Mouse (Mus musculus) MEL (cell line): ENCODE measurements around the gene Rsph6a. TPM values are rescaled to one million over a fixed set of nuclear protein-coding genes. Genes with fewer than 3 reads are reported as not detected.

ENCODE experiments used
- DNase-seq: peaks from one replicate; pipeline ENCODE4 v3.0.0; 2011; ENCODE audit warnings: low read depth, low spot score
- H3K27ac ChIP-seq: 2 replicates; pipeline ENCODE4 v1.5.1; 2012; ENCODE audit warnings: low read depth, mild to moderate bottlenecking, control low read depth, low read length, moderate library complexity; ENCODE audit not compliant: control insufficient read depth
- H3K27me3 ChIP-seq, 2 experiments: fragments of 150-350 bp in 1 of 2; sonication (generic) in 1 of 2; 2 replicates each; pipeline ENCODE4 v1.6.1; 2012; ENCODE audit warnings: low read length in 2 of 2, mild to moderate bottlenecking in 2 of 2, improper control_type of control experiment in 1 of 2, moderate library complexity in 1 of 2; ENCODE audit not compliant: insufficient read depth in 2 of 2, control insufficient read depth in 1 of 2
- H3K36me3 ChIP-seq, 2 experiments: 2 replicates each; pipeline ENCODE4 v1.6.1; 2012 to 2014; ENCODE audit warnings: low read length in 2 of 2, improper control_type of control experiment in 1 of 2, inconsistent platforms in 1 of 2, mild to moderate bottlenecking in 1 of 2; ENCODE audit not compliant: insufficient read depth in 2 of 2, control insufficient read depth in 1 of 2
- H3K4me1 ChIP-seq, 2 experiments: fragments of 150-350 bp in 1 of 2; sonication (generic) in 1 of 2; 2 replicates each; pipeline ENCODE4 v1.6.1; 2012; ENCODE audit warnings: low read length in 2 of 2, improper control_type of control experiment in 1 of 2, mild to moderate bottlenecking in 1 of 2; ENCODE audit not compliant: insufficient read depth in 2 of 2, control insufficient read depth in 1 of 2
- H3K4me3 ChIP-seq, 2 experiments: fragments of 150-350 bp in 1 of 2; sonication (generic) in 1 of 2; 2 replicates each; pipeline ENCODE4 v1.5.1; 2012; ENCODE audit warnings: low read depth in 2 of 2, low read length in 2 of 2, mild to moderate bottlenecking in 2 of 2, moderate library complexity in 2 of 2, control low read depth in 1 of 2, improper control_type of control experiment in 1 of 2; ENCODE audit not compliant: control insufficient read depth in 1 of 2, insufficient read depth in 1 of 2
- H3K79me2 ChIP-seq: 2 replicates; pipeline ENCODE4 v1.6.1; 2012; ENCODE audit warnings: mild to moderate bottlenecking, low read length, moderate library complexity; ENCODE audit not compliant: control insufficient read depth, poor library complexity, insufficient read depth
- H3K9ac ChIP-seq: 2 replicates; pipeline ENCODE4 v1.6.1; 2012; ENCODE audit warnings: low read depth, mild to moderate bottlenecking, control low read depth, low read length, moderate library complexity; ENCODE audit not compliant: control insufficient read depth, poor library complexity, severe bottlenecking
- H3K9me3 ChIP-seq: fragments of 150-350 bp; sonication (generic); replicated peaks from 2 replicates; pipeline ENCODE4 v1.6.1; 2012; ENCODE audit warnings: mild to moderate bottlenecking, low read length, improper control_type of control experiment, moderate library complexity; ENCODE audit not compliant: insufficient read depth
- CHD1 ChIP-seq: IDR thresholded peaks from 2 replicates; pipeline ENCODE4 v1.6.1; 2012; ENCODE audit warnings: low read depth, mild to moderate bottlenecking, inconsistent platforms, low read length, improper control_type of control experiment
- CHD2 ChIP-seq: IDR thresholded peaks from 2 replicates; pipeline ENCODE4 v1.6.1; 2011; ENCODE audit warnings: low read length, improper control_type of control experiment
- CTCF ChIP-seq, 3 experiments: IDR thresholded peaks in 2 of 3; conservative IDR thresholded peaks in 1 of 3; 2 replicates each; pipeline ENCODE4 v1.5.1; 2011 to 2012; ENCODE audit warnings: low read length in 3 of 3, low read depth in 2 of 3, mild to moderate bottlenecking in 2 of 3, improper control_type of control experiment in 1 of 3, inconsistent platforms in 1 of 3, mixed read lengths in 1 of 3, moderate library complexity in 1 of 3; ENCODE audit not compliant: control insufficient read depth in 1 of 3, insufficient read depth in 1 of 3, poor library complexity in 1 of 3, severe bottlenecking in 1 of 3
- ETS1 ChIP-seq: IDR thresholded peaks from 2 replicates; pipeline ENCODE4 v1.6.1; 2012; ENCODE audit warnings: low read depth, mild to moderate bottlenecking, inconsistent platforms, low read length, improper control_type of control experiment, moderate library complexity
- GABPA ChIP-seq: IDR thresholded peaks from 2 replicates; pipeline ENCODE4 v1.6.1; 2012; ENCODE audit warnings: low read depth, mild to moderate bottlenecking, inconsistent platforms, low read length, improper control_type of control experiment, moderate library complexity
- HCFC1 ChIP-seq: IDR thresholded peaks from 2 replicates; pipeline ENCODE4 v1.6.1; 2012; ENCODE audit warnings: low read depth, mild to moderate bottlenecking, inconsistent platforms, low read length, improper control_type of control experiment, moderate library complexity
- KAT2A ChIP-seq: conservative IDR thresholded peaks from 2 replicates; pipeline ENCODE4 v1.6.1; 2012; ENCODE audit warnings: low read depth, low read length, improper control_type of control experiment, inconsistent platforms
- MAFK ChIP-seq: IDR thresholded peaks from 2 replicates; pipeline ENCODE4 v1.6.1; 2011; ENCODE audit warnings: low read depth, mild to moderate bottlenecking, low read length, improper control_type of control experiment, borderline replicate concordance
- MEF2A ChIP-seq: IDR thresholded peaks from 2 replicates; pipeline ENCODE4 v1.6.1; 2014; ENCODE audit warnings: low read depth, mild to moderate bottlenecking, inconsistent platforms, low read length, improper control_type of control experiment; ENCODE audit not compliant: poor library complexity, insufficient replicate concordance, severe bottlenecking; ENCODE audit errors: extremely low read depth
- MYB ChIP-seq: IDR thresholded peaks from 2 replicates; pipeline ENCODE4 v1.6.1; 2011; ENCODE audit warnings: mild to moderate bottlenecking, low read depth, low read length, improper control_type of control experiment
- MYC ChIP-seq: IDR thresholded peaks from 2 replicates; pipeline ENCODE4 v1.6.1; 2011; ENCODE audit warnings: low read depth, mild to moderate bottlenecking, low read length, improper control_type of control experiment, moderate library complexity
- NRF1 ChIP-seq: IDR thresholded peaks from 2 replicates; pipeline ENCODE4 v1.6.1; 2014; ENCODE audit warnings: low read depth, mild to moderate bottlenecking, inconsistent platforms, low read length, improper control_type of control experiment, moderate library complexity; ENCODE audit not compliant: poor library complexity, insufficient read depth, severe bottlenecking
- POLR2AphosphoS2 ChIP-seq: IDR thresholded peaks from 2 replicates; pipeline ENCODE4 v1.6.1; 2011; ENCODE audit warnings: low read length, improper control_type of control experiment
- POLR2AphosphoS5 ChIP-seq: IDR thresholded peaks from 2 replicates; pipeline ENCODE4 v1.6.1; 2012; ENCODE audit warnings: low read depth, borderline replicate concordance, mild to moderate bottlenecking, inconsistent platforms, low read length, moderate library complexity, mixed read lengths
- RCOR1 ChIP-seq: IDR thresholded peaks from 2 replicates; pipeline ENCODE4 v1.6.1; 2012; ENCODE audit warnings: low read depth, mild to moderate bottlenecking, inconsistent platforms, low read length, improper control_type of control experiment
- SMC3 ChIP-seq: IDR thresholded peaks from 2 replicates; pipeline ENCODE4 v1.6.1; 2011; ENCODE audit warnings: low read depth, low read length, improper control_type of control experiment
- TAL1 ChIP-seq: IDR thresholded peaks from 2 replicates; pipeline ENCODE4 v1.6.1; 2012; ENCODE audit warnings: mild to moderate bottlenecking, inconsistent platforms, low read length, moderate library complexity, mixed read lengths
- TBP ChIP-seq: IDR thresholded peaks from 2 replicates; pipeline ENCODE4 v1.8.0; 2011; ENCODE audit warnings: low read depth, low read length, improper control_type of control experiment
- TCF12 ChIP-seq: IDR thresholded peaks from 2 replicates; pipeline ENCODE4 v1.6.1; 2014; ENCODE audit warnings: low read depth, mild to moderate bottlenecking, inconsistent platforms, low read length, improper control_type of control experiment, moderate library complexity
- ZC3H11A ChIP-seq: IDR thresholded peaks from 2 replicates; pipeline ENCODE4 v1.6.1; 2012; ENCODE audit warnings: low read depth, mild to moderate bottlenecking, inconsistent platforms, low read length, improper control_type of control experiment
- ZKSCAN1 ChIP-seq: IDR thresholded peaks from 2 replicates; pipeline ENCODE4 v1.6.1; 2012; ENCODE audit warnings: low read depth, mild to moderate bottlenecking, inconsistent platforms, low read length, improper control_type of control experiment, moderate library complexity
- ZNF384 ChIP-seq: IDR thresholded peaks from 2 replicates; pipeline ENCODE4 v1.6.1; 2012; ENCODE audit warnings: low read depth, mild to moderate bottlenecking, inconsistent platforms, low read length, improper control_type of control experiment
- polyA plus RNA-seq, 2 experiments: library from polyadenylated mRNA; stranded (reverse) in 1 of 2; unstranded in 1 of 2; fragments of >175 nt in 1 of 2; fragments of >200 nt in 1 of 2; gene quantifications; 2 replicates each; pipeline versions ENCODE4 v1.2.1 to v1.2.4; 2012; ENCODE audit warnings: low replicate concordance in 2 of 2, low read depth in 1 of 2; ENCODE audit not compliant: insufficient read length in 2 of 2, insufficient read depth in 1 of 2, missing spikeins in 1 of 2
- total RNA-seq: library from RNA; depleted of rRNA; stranded (reverse); fragments of 300-350 nt; gene quantifications from 2 replicates; pipeline ENCODE4 v1.2.3, GENCODE M21; 2012

The Rsph6a gene
- total and polyA plus RNA-seq, 3 experiments = 0.04 to 0.23 TPM; not detected in 1

- H3K4me1 ChIP-seq = no peaks in the 10 kb centered on the region
- peaks cover 1 to 2% of the 10 kb centered on the region in 2 experiments; a peak in 3 of 4 replicates for H3K27me3 ChIP-seq
- H3K9me3 ChIP-seq = no peaks in the 10 kb centered on the region
- DNase-seq = no peak
- H3K36me3 ChIP-seq = no peaks in the 10 kb centered on the region
- H3K79me2 ChIP-seq = no peaks in the 10 kb centered on the region
- H3K4me3 ChIP-seq = no peak overlapping the region
- no peak overlapping the region for H3K27ac ChIP-seq
- no peak for TF ChIP-seq SMC3
- TF ChIP-seq MYB = no peak
- no peak for TF ChIP-seq KAT2A
- TF ChIP-seq ETS1 = no peak
- no peak for TF ChIP-seq GABPA
- no peak for TF ChIP-seq POLR2AphosphoS2
- TF ChIP-seq CHD1 = no peak
- TF ChIP-seq ZNF384 = no peak
- TF ChIP-seq POLR2AphosphoS5 = no peak
- TF ChIP-seq CTCF (IDR thresholded peaks at IDR 0.05 in 2 of 3, conservative IDR thresholded peaks at IDR 0.05 in 1 of 3; ENCODE audit: control insufficient read depth in 1 of 3, insufficient read depth in 1 of 3, low read depth in 2 of 3, low read length in 3 of 3, poor library complexity in 1 of 3, severe bottlenecking in 1 of 3) = no peak
- no peak for TF ChIP-seq TBP
- TF ChIP-seq ZKSCAN1 = no peak
- TF ChIP-seq MAFK = no peak
- TF ChIP-seq HCFC1 = no peak
- TF ChIP-seq MEF2A = no peak
- H3K9ac ChIP-seq = no peak overlapping the region
Measured at GRCm38 (mm10) chr7:19016042-19016441, 38.4 kb upstream of the Rsph6a start.

GRCm38 (mm10) chr7:19017909-19018308, 36.6 kb upstream of the Rsph6a start:
- H3K36me3 ChIP-seq = no peaks in the 10 kb centered on the region
- no peak for DNase-seq
- H3K27ac ChIP-seq = no peak overlapping the region
- H3K4me3 ChIP-seq = no peak overlapping the region
- H3K9me3 ChIP-seq = no peaks in the 10 kb centered on the region
- H3K79me2 ChIP-seq = no peaks in the 10 kb centered on the region
- no peak overlapping the region for H3K9ac ChIP-seq
- H3K4me1 ChIP-seq = no peaks in the 10 kb centered on the region
- peaks cover 2 to 6% of the 10 kb centered on the region in 2 experiments; a peak in 3 of 4 replicates for H3K27me3 ChIP-seq
- TF ChIP-seq TCF12 (no peak), POLR2AphosphoS5 (no peak), ZC3H11A (no peak), NRF1 (no peak), CHD2 (no peak), GABPA (no peak), RCOR1 (no peak), MYC (no peak), TAL1 (no peak)
- TF ChIP-seq, all 39 proteins: peak for 0
